8 mouse cellular contexts compared by ENCODE assay signal in genomic region chr5:31047848-31048762, GRCm38 (mm10). TPM values are rescaled to one million over a fixed set of nuclear protein-coding genes. Genes with fewer than 3 reads are reported as not detected.
A peak's percentile ranks its signal among the peaks of the same experiment; 100 is the strongest.
DNase-seq lines count a peak whose midpoint lies in the region; ATAC-seq and TF ChIP-seq lines count a peak whose summit lies in the region.

Gene Atraid, plus strand, starts transcription at chr5:31048312.

- no peaks in the 10 kb centered on the region for H3K27me3 ChIP-seq in embryonic facial prominence, embryonic 14.5 days (replicated peaks; ENCODE audit: control insufficient read depth, insufficient read depth, low read length)
- H3K27me3 ChIP-seq in heart, adult 2 months (ENCODE audit: control insufficient read depth, insufficient read depth, low read length), result no peaks in the 10 kb centered on the region
- H3K27me3 ChIP-seq in limb, embryonic 13.5 days, result no peaks in the 10 kb centered on the region
- H3K27me3 ChIP-seq in midbrain, embryonic 16.5 days (ENCODE audit: control insufficient read depth, insufficient read depth, low read depth, low read length), result no peaks in the 10 kb centered on the region

- H3K4me1 ChIP-seq in embryonic facial prominence, embryonic 14.5 days (ENCODE audit: control insufficient read depth, insufficient read depth, low read length), result no peaks in the 10 kb centered on the region; the same call in 1 of the 2 replicates
- H3K4me1 ChIP-seq in heart, adult 2 months (ENCODE audit: control insufficient read depth, insufficient read depth, low read length), result no peaks in the 10 kb centered on the region; the same call in 1 of the 2 replicates
- peaks cover 9% of the 10 kb centered on the region for H3K4me1 ChIP-seq in limb, embryonic 13.5 days
- H3K4me1 ChIP-seq in midbrain, embryonic 16.5 days (ENCODE audit: control insufficient read depth, insufficient read depth, low read length), result peaks cover 8% of the 10 kb centered on the region; the same call in 1 of the 2 replicates

- no peak for TF ChIP-seq EP300 in heart, adult 2 months (IDR thresholded peaks at IDR 0.05; ENCODE audit: insufficient read depth, low read depth, low read length)

- H3K36me3 ChIP-seq in embryonic facial prominence, embryonic 14.5 days (ENCODE audit: control insufficient read depth, insufficient read depth, low read length), result peaks cover 18% of the 10 kb centered on the region
- H3K36me3 ChIP-seq in heart, adult 2 months (ENCODE audit: control insufficient read depth, insufficient read depth, low read length), result no peaks in the 10 kb centered on the region
- H3K36me3 ChIP-seq in limb, embryonic 13.5 days, result peaks cover 21% of the 10 kb centered on the region
- peaks cover 13% of the 10 kb centered on the region for H3K36me3 ChIP-seq in midbrain, embryonic 16.5 days (ENCODE audit: control insufficient read depth, insufficient read depth, low read length)

- no peaks in the 10 kb centered on the region for H3K9me3 ChIP-seq in embryonic facial prominence, embryonic 14.5 days (ENCODE audit: control insufficient read depth, low read length)
- H3K9me3 ChIP-seq in limb, embryonic 13.5 days, result no peaks in the 10 kb centered on the region
- H3K9me3 ChIP-seq in midbrain, embryonic 16.5 days (replicated peaks; ENCODE audit: control insufficient read depth, low read length, poor library complexity, severe bottlenecking), result no peaks in the 10 kb centered on the region

- WGBS in embryonic facial prominence, embryonic 14.5 days, result under 1% methylated on average over 61 of the region's 73 CpGs
- WGBS in heart, adult 2 months, result under 1% methylated on average over 73 of the region's 73 CpGs
- under 1% methylated on average over 73 of the region's 73 CpGs for WGBS in limb, embryonic 13.5 days
- under 1% methylated on average over 72 of the region's 73 CpGs for WGBS in midbrain, embryonic 16.5 days

- H3K4me3 ChIP-seq in embryonic facial prominence, embryonic 14.5 days (ENCODE audit: low read depth, low read length), result peak within 1 kb of the TSS; percentile 81
- peak within 1 kb of the TSS; percentile 93 for H3K4me3 ChIP-seq in heart, adult 2 months
- H3K4me3 ChIP-seq in limb, embryonic 13.5 days, result peak within 1 kb of the TSS; percentile 73
- H3K4me3 ChIP-seq in midbrain, embryonic 16.5 days (ENCODE audit: low read depth, low read length), result peak within 1 kb of the TSS; percentile 66

- peak; percentile 96 for ATAC-seq in embryonic facial prominence, embryonic 14.5 days (ENCODE audit: low read depth)
- ATAC-seq in limb, embryonic 13.5 days (ENCODE audit: low FRiP score, low read depth), result peak; percentile 97
- ATAC-seq in midbrain, embryonic 16.5 days, result peak; percentile 95

- peak within 1 kb of the TSS; percentile 70 for H3K4me2 ChIP-seq in embryonic facial prominence, embryonic 14.5 days (ENCODE audit: low read depth, low read length)
- peak within 1 kb of the TSS; percentile 82 for H3K4me2 ChIP-seq in limb, embryonic 13.5 days (replicated peaks)
- peak within 1 kb of the TSS; percentile 82 for H3K4me2 ChIP-seq in midbrain, embryonic 16.5 days (ENCODE audit: low read length)

- TF ChIP-seq POLR2A in heart, adult 2 months (IDR thresholded peaks at IDR 0.05; ENCODE audit: insufficient read depth, low read depth, low read length), result peak; percentile 99

- peak; percentile 98 for DNase-seq in 3T3-L1 (ENCODE audit: low read depth, low spot score)
- DNase-seq in adrenal gland, postnatal 4 days (ENCODE audit: low spot score in 2 of 2), result peak; percentile 92 to 96
- peak; percentile 98 for DNase-seq in embryonic facial prominence, embryonic 14.5 days (ENCODE audit: low spot score)
- DNase-seq in heart, adult 2 months, result peak; percentile 99
- peak; percentile 98 to 99 for DNase-seq in kidney, adult 8-10 months
- DNase-seq in spleen, postnatal 10 days (ENCODE audit: low spot score in 2 of 2), result peak; percentile 98 to 99

- intact Hi-C loops in heart, adult 2 months (cut with DNase I), result loop anchor here (2.0 to 5.0 kb wide), 2 partner anchors 87 to 126 kb away; partner anchors contain the start of genes Khk and Preb

- H3K79me2 ChIP-seq in heart, adult 2 months (replicated peaks; ENCODE audit: control insufficient read depth, insufficient read depth, low read length), result no peaks in the 10 kb centered on the region

- H3K9ac ChIP-seq in embryonic facial prominence, embryonic 14.5 days (ENCODE audit: low read depth, low read length), result peak within 1 kb of the TSS; percentile 90
- H3K9ac ChIP-seq in heart, adult 2 months (ENCODE audit: low read depth, low read length), result peak within 1 kb of the TSS; percentile 92
- peak within 1 kb of the TSS; percentile 88 for H3K9ac ChIP-seq in limb, embryonic 13.5 days
- peak within 1 kb of the TSS; percentile 92 for H3K9ac ChIP-seq in midbrain, embryonic 16.5 days (ENCODE audit: low read depth, low read length)

- TF ChIP-seq CTCF in heart, adult 2 months (IDR thresholded peaks at IDR 0.05), result peak; percentile 16; the same call in 1 of the 2 replicates

- peak within 1 kb of the TSS; percentile 95 for H3K27ac ChIP-seq in embryonic facial prominence, embryonic 14.5 days (replicated peaks; ENCODE audit: low read depth, low read length)
- peak within 1 kb of the TSS; percentile 94 for H3K27ac ChIP-seq in heart, adult 2 months
- peak within 1 kb of the TSS; percentile 96 for H3K27ac ChIP-seq in limb, embryonic 13.5 days
- H3K27ac ChIP-seq in midbrain, embryonic 16.5 days (ENCODE audit: low read length), result peak within 1 kb of the TSS; percentile 92

RNA-seq across cellular contexts. Expression of gene Atraid, which starts in this region (rescaled TPM):
- total RNA-seq in adrenal gland, postnatal 4 days (2021), result 100 to 1,000 TPM; 109 to 115 TPM
- 189 and 195 TPM in 2 replicates for polyA plus RNA-seq in embryonic facial prominence, embryonic 14.5 days (2014; fragmentation: Nextera tagmentation; extraction: Ambion mirVana)
- 10 to 100 TPM; 44.2 to 45.6 TPM for total RNA-seq in heart, adult 2 months (2021)
- polyA plus RNA-seq in heart, adult 2 months (2012; rRNA removed), result 100 and 115 TPM in 2 replicates
- polyA plus RNA-seq in limb, embryonic 13.5 days (2015; fragmentation: Nextera tagmentation; extraction: Ambion mirVana), result 147 and 156 TPM in 2 replicates
- 171 and 182 TPM in 2 replicates for polyA plus RNA-seq in midbrain, embryonic 16.5 days (2015; fragmentation: Nextera tagmentation; extraction: Ambion mirVana)

Comparison
In these comparisons a context has a peak if more than half of its experiments do, and no peak if none do; other contexts are left out.
1. Peak in every context shown above with its lines: DNase-seq, ATAC-seq, H3K4me3 ChIP-seq and H3K27ac ChIP-seq.